ENCODE assay signal across 9 mouse cellular contexts in genomic region chr5:113627820-113628437, GRCm38 (mm10). TPM values are rescaled to one million over a fixed set of nuclear protein-coding genes. Genes with fewer than 3 reads are reported as not detected.
DNase-seq lines count a peak whose midpoint lies in the region.
"Had no signal": no experiment of that assay in that cellular context is flagged by ENCODE, and none has a peak within 500 bp of the region (broad histone marks: within the 10 kb centered on the region; RNA-seq: fewer than 3 reads in every experiment).

No protein-coding gene starts in this region.

- peak; percentile 26 to 78 for DNase-seq in frontal cortex, adult 2 months (ENCODE audit: extremely low spot score in 1 of 2, low spot score in 1 of 2)
- no peak for DNase-seq in frontal cortex, postnatal 14 days (ENCODE audit: low spot score in 2 of 2)
- peak; percentile 83 for DNase-seq in 3T3-L1 (ENCODE audit: low read depth, low spot score)
- peak; percentile 76 for DNase-seq in gastrocnemius, postnatal 14 days
- DNase-seq in left cerebral cortex, adult 8-10 months (ENCODE audit: low spot score in 2 of 2), result peak; percentile 21 to 53
- DNase-seq in cerebellum, adult 8-10 months, result no peak
- no peak for DNase-seq in cerebellum, postnatal 4 days (ENCODE audit: low spot score in 2 of 2)
- DNase-seq in cerebellum, adult 11 months, result no peak

- intact Hi-C loops in gastrocnemius, postnatal 14 days (cut with DNase I; ENCODE audit: low total_unique reads), result no loop called here

RNA-seq across cellular contexts. Expression of gene Cmklr1, which starts 22.3 kb away (rescaled TPM):
- 3.0 and 4.0 TPM in 2 replicates for polyA plus RNA-seq in frontal cortex, adult 2 months (2012; rRNA removed)
- total RNA-seq in gastrocnemius, postnatal 14 days (2021), result 10 to 100 TPM; 14.6 to 14.8 TPM
- total RNA-seq in left cerebral cortex, adult 8-10 months (2022), result 10 to 100 TPM in 1 of 4 experiments, 1 to 10 TPM in 3; 3.5 to 10.9 (median 7.1) TPM
- total RNA-seq: hematopoietic stem cell, adult 5-6 weeks had no signal

Comparison
In these comparisons a context has a peak if more than half of its experiments do, and no peak if none do; other contexts are left out.
1. DNase-seq: peak in frontal cortex, adult 2 months (2 of 2), 3T3-L1 (single experiment), gastrocnemius, postnatal 14 days (single experiment) and left cerebral cortex, adult 8-10 months (2 of 2); none in frontal cortex, postnatal 14 days (0 of 2), cerebellum, adult 8-10 months (single experiment), cerebellum, postnatal 4 days (0 of 2) and cerebellum, adult 11 months (single experiment).